Mouse (Mus musculus): ENCODE results near the gene Foxs1. TPM values are rescaled to one million over a fixed set of nuclear protein-coding genes. Genes with fewer than 3 reads are reported as not detected.

Foxs1 gene
- polyA plus RNA-seq, 1 experiment from 2014 or later = 2.9 TPM

- Histone ChIP-seq H3K27me3 (peaks cover 80% of the 10 kb centered on the region), H3K4me3 (no peak overlapping the region), H3K9me3 (replicated peaks) (no peaks in the 10 kb centered on the region), H3K27ac (no peak overlapping the region), H3K36me3 (ENCODE audit: poor library complexity, severe bottlenecking) (no peaks in the 10 kb centered on the region), H3K9ac (no peak overlapping the region), H3K4me2 (no peak overlapping the region), H3K4me1 (peaks cover 14% of the 10 kb centered on the region)
- ATAC-seq = no peak
- WGBS = 47% methylated on average over 9 of the region's 9 CpGs
These were observed 11.0 kb upstream of the Foxs1 start for GRCm38 (mm10) chr2:152944013-152944412.

- WGBS = 6% methylated on average over 8 of the region's 8 CpGs
- no peak for ATAC-seq
- Histone ChIP-seq H3K4me1 (peaks cover 14% of the 10 kb centered on the region), H3K27ac (no peak overlapping the region), H3K36me3 (ENCODE audit: poor library complexity, severe bottlenecking) (no peaks in the 10 kb centered on the region), H3K4me3 (peak overlapping the region; percentile 46), H3K27me3 (peaks cover 80% of the 10 kb centered on the region), H3K9me3 (replicated peaks) (no peaks in the 10 kb centered on the region), H3K9ac (peak overlapping the region; percentile 63; the same call in 1 of the 2 replicates), H3K4me2 (peak overlapping the region; percentile 83)
These were observed 10.6 kb upstream of the Foxs1 start for GRCm38 (mm10) chr2:152943568-152943967.

- Histone ChIP-seq H3K9me3 (replicated peaks) (no peaks in the 10 kb centered on the region), H3K36me3 (ENCODE audit: poor library complexity, severe bottlenecking) (no peaks in the 10 kb centered on the region), H3K4me2 (peak overlapping the region; percentile 83), H3K4me1 (peaks cover 14% of the 10 kb centered on the region), H3K9ac (peak overlapping the region; percentile 63), H3K27ac (no peak overlapping the region), H3K27me3 (peaks cover 82% of the 10 kb centered on the region), H3K4me3 (peak overlapping the region; percentile 46)
- peak; percentile 36; the same call in 1 of the 2 replicates for ATAC-seq
- WGBS = 2% methylated on average over 45 of the region's 65 CpGs
These were observed 10.0 kb upstream of the Foxs1 start for GRCm38 (mm10) chr2:152942898-152943515.

GRCm38 (mm10) chr2:152941776-152942175, 8.8 kb upstream of the Foxs1 start:
- ATAC-seq = no peak
- Histone ChIP-seq H3K9ac (no peak overlapping the region), H3K36me3 (ENCODE audit: poor library complexity, severe bottlenecking) (no peaks in the 10 kb centered on the region), H3K27ac (no peak overlapping the region), H3K4me2 (no peak overlapping the region), H3K9me3 (replicated peaks) (no peaks in the 10 kb centered on the region), H3K4me3 (no peak overlapping the region), H3K4me1 (peaks cover 12% of the 10 kb centered on the region), H3K27me3 (peaks cover 83% of the 10 kb centered on the region)
- 38% methylated on average over 7 of the region's 7 CpGs for WGBS

- no peak for ATAC-seq
- 74% methylated on average over 6 of the region's 6 CpGs for WGBS
- Histone ChIP-seq H3K4me2 (no peak overlapping the region), H3K27me3 (peaks cover 86% of the 10 kb centered on the region), H3K9ac (no peak overlapping the region), H3K36me3 (ENCODE audit: poor library complexity, severe bottlenecking) (no peaks in the 10 kb centered on the region), H3K4me1 (peaks cover 12% of the 10 kb centered on the region), H3K4me3 (no peak overlapping the region), H3K9me3 (replicated peaks) (no peaks in the 10 kb centered on the region), H3K27ac (no peak overlapping the region)
These were observed 8.1 kb upstream of the Foxs1 start for GRCm38 (mm10) chr2:152941106-152941505.

- Histone ChIP-seq H3K4me3 (no peak overlapping the region), H3K9ac (no peak overlapping the region), H3K27ac (no peak overlapping the region), H3K4me2 (no peak overlapping the region), H3K36me3 (ENCODE audit: poor library complexity, severe bottlenecking) (no peaks in the 10 kb centered on the region), H3K4me1 (peaks cover 12% of the 10 kb centered on the region), H3K27me3 (peaks cover 78% of the 10 kb centered on the region), H3K9me3 (replicated peaks) (no peaks in the 10 kb centered on the region)
- WGBS = 15% methylated on average over 4 of the region's 4 CpGs
- no peak for ATAC-seq
These were observed 6.8 kb upstream of the Foxs1 start for GRCm38 (mm10) chr2:152939846-152940245.

GRCm38 (mm10) chr2:152933614-152934013, 606 bp upstream of the Foxs1 start:
- Histone ChIP-seq H3K4me3 (no peak overlapping the region), H3K9ac (no peak overlapping the region), H3K9me3 (replicated peaks) (no peaks in the 10 kb centered on the region), H3K27ac (no peak overlapping the region), H3K4me1 (no peaks in the 10 kb centered on the region), H3K27me3 (peaks cover 24% of the 10 kb centered on the region), H3K4me2 (no peak overlapping the region), H3K36me3 (ENCODE audit: poor library complexity, severe bottlenecking) (no peaks in the 10 kb centered on the region)
- WGBS = 31% methylated on average over 5 of the region's 5 CpGs
- no peak for ATAC-seq

GRCm38 (mm10) chr2:152931456-152932160, 1.4 kb downstream of the Foxs1 start:
- Histone ChIP-seq H3K4me2 (no peak overlapping the region), H3K27me3 (peaks cover 15% of the 10 kb centered on the region; the same call in 1 of the 2 replicates), H3K4me3 (no peak overlapping the region), H3K4me1 (no peaks in the 10 kb centered on the region), H3K27ac (no peak overlapping the region), H3K9ac (no peak overlapping the region), H3K9me3 (replicated peaks) (no peaks in the 10 kb centered on the region), H3K36me3 (ENCODE audit: poor library complexity, severe bottlenecking) (no peaks in the 10 kb centered on the region)
- no peak for ATAC-seq
- WGBS = 78% methylated on average over 11 of the region's 12 CpGs

GRCm38 (mm10) chr2:152930276-152930675, 2.7 kb downstream of the Foxs1 start:
- Histone ChIP-seq H3K4me1 (no peaks in the 10 kb centered on the region), H3K4me2 (no peak overlapping the region), H3K27ac (no peak overlapping the region), H3K36me3 (ENCODE audit: poor library complexity, severe bottlenecking) (no peaks in the 10 kb centered on the region), H3K4me3 (no peak overlapping the region), H3K9ac (no peak overlapping the region), H3K27me3 (0 out of 2 replicates have a peak, but pooled peaks cover 6% of the 10 kb centered on the region), H3K9me3 (replicated peaks) (no peaks in the 10 kb centered on the region)
- ATAC-seq = no peak
- WGBS = 36% methylated on average over 2 of the region's 2 CpGs

- Histone ChIP-seq H3K36me3 (ENCODE audit: poor library complexity, severe bottlenecking) (no peaks in the 10 kb centered on the region), H3K27ac (no peak overlapping the region), H3K27me3 (0 out of 2 replicates have a peak, but pooled peaks cover 5% of the 10 kb centered on the region), H3K9ac (no peak overlapping the region), H3K4me3 (no peak overlapping the region), H3K9me3 (replicated peaks) (no peaks in the 10 kb centered on the region), H3K4me2 (no peak overlapping the region), H3K4me1 (peaks cover 2% of the 10 kb centered on the region)
- 68% methylated on average over 3 of the region's 3 CpGs for WGBS
- ATAC-seq = no peak
These were observed 4.0 kb downstream of the Foxs1 start for GRCm38 (mm10) chr2:152928988-152929370.

- ATAC-seq = no peak
- no peak overlapping the region for H3K27ac ChIP-seq
- H3K4me3 ChIP-seq = no peak overlapping the region
- no peaks in the 10 kb centered on the region for H3K9me3 ChIP-seq (replicated peaks)
- 58% methylated on average over 14 of the region's 14 CpGs for WGBS
- H3K4me2 ChIP-seq = no peak overlapping the region
- H3K27me3 ChIP-seq = no peaks in the 10 kb centered on the region
- H3K4me1 ChIP-seq = peaks cover 7% of the 10 kb centered on the region
- H3K36me3 ChIP-seq (ENCODE audit: poor library complexity, severe bottlenecking) = no peaks in the 10 kb centered on the region
- no peak overlapping the region for H3K9ac ChIP-seq
These were observed 4.6 kb downstream of the Foxs1 start for GRCm38 (mm10) chr2:152928219-152928987.

GRCm38 (mm10) chr2:152927371-152927770, 5.6 kb downstream of the Foxs1 start:
- no peak overlapping the region for H3K4me3 ChIP-seq
- 69% methylated on average over 5 of the region's 5 CpGs for WGBS

More at GRCm38 (mm10) chr2:152927371-152927770, 5.6 kb downstream of the Foxs1 start:
- Histone ChIP-seq H3K9ac (no peak overlapping the region), H3K36me3 (ENCODE audit: poor library complexity, severe bottlenecking) (no peaks in the 10 kb centered on the region), H3K27me3 (no peaks in the 10 kb centered on the region), H3K4me1 (peaks cover 9% of the 10 kb centered on the region), H3K9me3 (replicated peaks) (no peaks in the 10 kb centered on the region), H3K4me2 (no peak overlapping the region), H3K27ac (no peak overlapping the region)
- no peak for ATAC-seq
